Mouse (Mus musculus): ENCODE results near the gene 5730596B20Rik. TPM values are rescaled to one million over a fixed set of nuclear protein-coding genes. Genes with fewer than 3 reads are reported as not detected.

The 5730596B20Rik gene
- polyA plus RNA-seq, 1 experiment from 2014 or later: 0.61 TPM

GRCm38 (mm10) chr6:52169499-52170165, 7.7 kb upstream of the 5730596B20Rik start:
- Histone ChIP-seq H3K36me3 (ENCODE audit: control insufficient read depth, insufficient read depth) (no peaks in the 10 kb centered on the region; the same call in 1 of the 2 replicates), H3K4me1 (replicated peaks; ENCODE audit: control insufficient read depth, insufficient read depth, low read length) (no peaks in the 10 kb centered on the region), H3K4me2 (replicated peaks; ENCODE audit: low read depth) (peak overlapping the region; percentile 49), H3K27ac (ENCODE audit: low read depth, low read length) (no peak overlapping the region), H3K4me3 (ENCODE audit: low read depth, low read length) (no peak overlapping the region), H3K9me3 (ENCODE audit: control insufficient read depth) (no peaks in the 10 kb centered on the region), H3K9ac (ENCODE audit: low read depth, low read length) (no peak overlapping the region), H3K27me3 (replicated peaks; ENCODE audit: control insufficient read depth, insufficient read depth, low read length) (peaks cover 21% of the 10 kb centered on the region)
- 61% methylated on average over 16 of the region's 16 CpGs for WGBS
- ATAC-seq: no peak
- no peak for TF ChIP-seq CTCF (IDR thresholded peaks at IDR 0.05; ENCODE audit: low read depth)

- no peak overlapping the region for H3K4me3 ChIP-seq (ENCODE audit: low read depth, low read length)
- peak overlapping the region; percentile 32; the same call in 1 of the 2 replicates for H3K9ac ChIP-seq (ENCODE audit: low read depth, low read length)
- TF ChIP-seq CTCF (IDR thresholded peaks at IDR 0.05; ENCODE audit: low read depth): no peak
- no peaks in the 10 kb centered on the region for H3K9me3 ChIP-seq (ENCODE audit: control insufficient read depth)
- H3K36me3 ChIP-seq (ENCODE audit: control insufficient read depth, insufficient read depth): no peaks in the 10 kb centered on the region; the same call in 1 of the 2 replicates
- H3K27ac ChIP-seq (ENCODE audit: low read depth, low read length): peak overlapping the region; percentile 37
- whole genome bisulfite sequencing: 60% methylated on average over 39 of the region's 40 CpGs
- peaks cover 21% of the 10 kb centered on the region for H3K27me3 ChIP-seq (replicated peaks; ENCODE audit: control insufficient read depth, insufficient read depth, low read length)
- no peaks in the 10 kb centered on the region for H3K4me1 ChIP-seq (replicated peaks; ENCODE audit: control insufficient read depth, insufficient read depth, low read length)
- peak overlapping the region; percentile 49 for H3K4me2 ChIP-seq (replicated peaks; ENCODE audit: low read depth)
- no peak for ATAC-seq
These were observed 7.0 kb upstream of the 5730596B20Rik start for GRCm38 (mm10) chr6:52170166-52170897.

- Histone ChIP-seq H3K27ac (ENCODE audit: low read depth, low read length) (peak overlapping the region; percentile 37; the same call in 1 of the 2 replicates), H3K36me3 (ENCODE audit: control insufficient read depth, insufficient read depth) (no peaks in the 10 kb centered on the region; the same call in 1 of the 2 replicates), H3K9ac (ENCODE audit: low read depth, low read length) (0 out of 2 replicates have a peak overlapping the region, but pooled peaks have one; percentile 32), H3K4me2 (replicated peaks; ENCODE audit: low read depth) (peak overlapping the region; percentile 49), H3K9me3 (ENCODE audit: control insufficient read depth) (no peaks in the 10 kb centered on the region), H3K27me3 (replicated peaks; ENCODE audit: control insufficient read depth, insufficient read depth, low read length) (peaks cover 20% of the 10 kb centered on the region), H3K4me1 (replicated peaks; ENCODE audit: control insufficient read depth, insufficient read depth, low read length) (no peaks in the 10 kb centered on the region), H3K4me3 (ENCODE audit: low read depth, low read length) (no peak overlapping the region)
- 71% methylated on average over 5 of the region's 5 CpGs for WGBS
- ATAC-seq: no peak
- no peak for TF ChIP-seq CTCF (IDR thresholded peaks at IDR 0.05; ENCODE audit: low read depth)
These were observed 6.4 kb upstream of the 5730596B20Rik start for GRCm38 (mm10) chr6:52170898-52171223.

GRCm38 (mm10) chr6:52171331-52171730, 6.0 kb upstream of the 5730596B20Rik start:
- TF ChIP-seq CTCF (IDR thresholded peaks at IDR 0.05; ENCODE audit: low read depth): no peak
- Histone ChIP-seq H3K9ac (ENCODE audit: low read depth, low read length) (no peak overlapping the region), H3K4me1 (replicated peaks; ENCODE audit: control insufficient read depth, insufficient read depth, low read length) (no peaks in the 10 kb centered on the region), H3K9me3 (ENCODE audit: control insufficient read depth) (no peaks in the 10 kb centered on the region), H3K36me3 (ENCODE audit: control insufficient read depth, insufficient read depth) (no peaks in the 10 kb centered on the region; the same call in 1 of the 2 replicates), H3K4me2 (replicated peaks; ENCODE audit: low read depth) (peak overlapping the region; percentile 49), H3K4me3 (ENCODE audit: low read depth, low read length) (no peak overlapping the region), H3K27me3 (replicated peaks; ENCODE audit: control insufficient read depth, insufficient read depth, low read length) (peaks cover 17% of the 10 kb centered on the region), H3K27ac (ENCODE audit: low read depth, low read length) (0 out of 2 replicates have a peak overlapping the region, but pooled peaks have one; percentile 37)
- no peak for ATAC-seq
- WGBS: 66% methylated on average over 4 of the region's 4 CpGs

GRCm38 (mm10) chr6:52171938-52172337, 5.4 kb upstream of the 5730596B20Rik start:
- H3K27ac ChIP-seq (ENCODE audit: low read depth, low read length): peak overlapping the region; percentile 64
- ATAC-seq: no peak

GRCm38 (mm10) chr6:52172501-52172900, 4.8 kb upstream of the 5730596B20Rik start:
- Histone ChIP-seq H3K9ac (ENCODE audit: low read depth, low read length) (peak overlapping the region; percentile 38; the same call in 1 of the 2 replicates), H3K4me3 (ENCODE audit: low read depth, low read length) (peak overlapping the region; percentile 20), H3K36me3 (ENCODE audit: control insufficient read depth, insufficient read depth) (no peaks in the 10 kb centered on the region; the same call in 1 of the 2 replicates), H3K4me1 (replicated peaks; ENCODE audit: control insufficient read depth, insufficient read depth, low read length) (no peaks in the 10 kb centered on the region), H3K9me3 (ENCODE audit: control insufficient read depth) (no peaks in the 10 kb centered on the region), H3K4me2 (replicated peaks; ENCODE audit: low read depth) (peak overlapping the region; percentile 62), H3K27ac (ENCODE audit: low read depth, low read length) (peak overlapping the region; percentile 66), H3K27me3 (replicated peaks; ENCODE audit: control insufficient read depth, insufficient read depth, low read length) (peaks cover 17% of the 10 kb centered on the region; the same call in 1 of the 2 replicates)
- WGBS: 5% methylated on average over 35 of the region's 35 CpGs
- peak; percentile 63 for ATAC-seq
- TF ChIP-seq CTCF (IDR thresholded peaks at IDR 0.05; ENCODE audit: low read depth): no peak

More at GRCm38 (mm10) chr6:52171938-52172337, 5.4 kb upstream of the 5730596B20Rik start:
- WGBS: 31% methylated on average over 7 of the region's 7 CpGs
- H3K36me3 ChIP-seq (ENCODE audit: control insufficient read depth, insufficient read depth): no peaks in the 10 kb centered on the region; the same call in 1 of the 2 replicates
- no peak overlapping the region for H3K9ac ChIP-seq (ENCODE audit: low read depth, low read length)
- H3K4me2 ChIP-seq (replicated peaks; ENCODE audit: low read depth): peak overlapping the region; percentile 62
- H3K27me3 ChIP-seq (replicated peaks; ENCODE audit: control insufficient read depth, insufficient read depth, low read length): peaks cover 17% of the 10 kb centered on the region
- no peak for TF ChIP-seq CTCF (IDR thresholded peaks at IDR 0.05; ENCODE audit: low read depth)
- no peaks in the 10 kb centered on the region for H3K4me1 ChIP-seq (replicated peaks; ENCODE audit: control insufficient read depth, insufficient read depth, low read length)
- H3K4me3 ChIP-seq (ENCODE audit: low read depth, low read length): peak overlapping the region; percentile 20; the same call in 1 of the 2 replicates
- H3K9me3 ChIP-seq (ENCODE audit: control insufficient read depth): no peaks in the 10 kb centered on the region

Data from intestine, postnatal 0 days (tissue).